Mouse (Mus musculus): ENCODE measurements around the gene Tpm3. TPM values are rescaled to one million over a fixed set of nuclear protein-coding genes. Genes with fewer than 3 reads are reported as not detected.

The Tpm3 gene
- 118 TPM for polyA plus RNA-seq (2014; fragmentation: Illumina TruSeq; extraction: RNeasy Lipid Tissue Mini Kit (QIAGEN cat#74804); ENCODE audit: low read depth, low replicate concordance)

GRCm38 (mm10) chr3:90072294-90072693 is at the start of gene Tpm3:
TSS of gene Tpm3 (plus strand) at chr3:90072649.

GRCm38 (mm10) chr3:90051441-90052350 is 20.8 kb upstream of the Tpm3 start, which contains the start of gene 4933434E20Rik:
TSS of gene 4933434E20Rik (plus strand) at chr3:90051636.

GRCm38 (mm10) chr3:90052351-90053241 is 19.9 kb upstream of the Tpm3 start, which contains the start of gene Ubap2l:
TSS of gene Ubap2l (minus strand) at chr3:90052628.

GRCm38 (mm10) chr3:90103938-90104337 is 31.5 kb downstream of the Tpm3 start, which contains the start of gene Nup210l:
TSS of gene Nup210l (plus strand) at chr3:90104132.

Other genes with a start within 250 kb of the Tpm3 start
- 7.2 TPM for gene She, start 241.3 kb upstream of the Tpm3 start, polyA plus RNA-seq (2014; fragmentation: Illumina TruSeq; extraction: RNeasy Lipid Tissue Mini Kit (QIAGEN cat#74804); ENCODE audit: low read depth, low replicate concordance)
- 1.5 TPM for gene Il6ra, start 159.5 kb upstream of the Tpm3 start, polyA plus RNA-seq (2014; fragmentation: Illumina TruSeq; extraction: RNeasy Lipid Tissue Mini Kit (QIAGEN cat#74804); ENCODE audit: low read depth, low replicate concordance)
- gene Atp8b2, start 109.1 kb upstream of the Tpm3 start, polyA plus RNA-seq (2014; fragmentation: Illumina TruSeq; extraction: RNeasy Lipid Tissue Mini Kit (QIAGEN cat#74804); ENCODE audit: low read depth, low replicate concordance): 5.3 TPM
- 123 TPM for gene Hax1, start 73.9 kb upstream of the Tpm3 start, polyA plus RNA-seq (2014; fragmentation: Illumina TruSeq; extraction: RNeasy Lipid Tissue Mini Kit (QIAGEN cat#74804); ENCODE audit: low read depth, low replicate concordance)
- 116 TPM for gene 4933434E20Rik, start 21.0 kb upstream of the Tpm3 start, polyA plus RNA-seq (2014; fragmentation: Illumina TruSeq; extraction: RNeasy Lipid Tissue Mini Kit (QIAGEN cat#74804); ENCODE audit: low read depth, low replicate concordance)
- gene Ubap2l, start 20.0 kb upstream of the Tpm3 start, polyA plus RNA-seq (2014; fragmentation: Illumina TruSeq; extraction: RNeasy Lipid Tissue Mini Kit (QIAGEN cat#74804); ENCODE audit: low read depth, low replicate concordance): 76.3 TPM
- 0.12 TPM for gene Nup210l, start 31.5 kb downstream of the Tpm3 start, polyA plus RNA-seq (2014; fragmentation: Illumina TruSeq; extraction: RNeasy Lipid Tissue Mini Kit (QIAGEN cat#74804); ENCODE audit: low read depth, low replicate concordance)
- 1,276 TPM for gene Rps27, start 141.0 kb downstream of the Tpm3 start, polyA plus RNA-seq (2014; fragmentation: Illumina TruSeq; extraction: RNeasy Lipid Tissue Mini Kit (QIAGEN cat#74804); ENCODE audit: low read depth, low replicate concordance)
- 6.3 TPM for gene Rab13, start 141.0 kb downstream of the Tpm3 start, polyA plus RNA-seq (2014; fragmentation: Illumina TruSeq; extraction: RNeasy Lipid Tissue Mini Kit (QIAGEN cat#74804); ENCODE audit: low read depth, low replicate concordance)
- 143 TPM for gene Jtb, start 158.9 kb downstream of the Tpm3 start, polyA plus RNA-seq (2014; fragmentation: Illumina TruSeq; extraction: RNeasy Lipid Tissue Mini Kit (QIAGEN cat#74804); ENCODE audit: low read depth, low replicate concordance)
- 0.32 TPM for gene Creb3l4, start 170.9 kb downstream of the Tpm3 start, polyA plus RNA-seq (2014; fragmentation: Illumina TruSeq; extraction: RNeasy Lipid Tissue Mini Kit (QIAGEN cat#74804); ENCODE audit: low read depth, low replicate concordance)
- gene Slc39a1, start 175.5 kb downstream of the Tpm3 start, polyA plus RNA-seq (2014; fragmentation: Illumina TruSeq; extraction: RNeasy Lipid Tissue Mini Kit (QIAGEN cat#74804); ENCODE audit: low read depth, low replicate concordance): 60.1 TPM
- 6.4 TPM for gene Crtc2, start 181.5 kb downstream of the Tpm3 start, polyA plus RNA-seq (2014; fragmentation: Illumina TruSeq; extraction: RNeasy Lipid Tissue Mini Kit (QIAGEN cat#74804); ENCODE audit: low read depth, low replicate concordance)
- 0.69 TPM for gene Dennd4b, start 192.5 kb downstream of the Tpm3 start, polyA plus RNA-seq (2014; fragmentation: Illumina TruSeq; extraction: RNeasy Lipid Tissue Mini Kit (QIAGEN cat#74804); ENCODE audit: low read depth, low replicate concordance)
- 25.6 TPM for gene Gatad2b, start 220.5 kb downstream of the Tpm3 start, polyA plus RNA-seq (2014; fragmentation: Illumina TruSeq; extraction: RNeasy Lipid Tissue Mini Kit (QIAGEN cat#74804); ENCODE audit: low read depth, low replicate concordance)

Data from kidney, adult 10 weeks (tissue).